Mouse (Mus musculus) bone marrow macrophage, adult 2 months (primary cell): ENCODE measurements at regions not wholly inside any gene's neighbourhood (a gene's known extent, or its start where the extent isn't known, plus 50 kb on each side); places are given as distances from the start of the nearest gene placed in this dataset.

Experiments used
- CTCF ChIP-seq: IDR thresholded peaks from 2 replicates; pipeline ENCODE4 v1.5.1; 2012; ENCODE audit warnings: low read depth, mild to moderate bottlenecking, low read length, moderate library complexity
- POLR2A ChIP-seq: IDR thresholded peaks from 2 replicates; pipeline ENCODE4 v1.6.1; 2012; ENCODE audit warnings: mild to moderate bottlenecking, low read depth, low read length, borderline replicate concordance

DNA sequence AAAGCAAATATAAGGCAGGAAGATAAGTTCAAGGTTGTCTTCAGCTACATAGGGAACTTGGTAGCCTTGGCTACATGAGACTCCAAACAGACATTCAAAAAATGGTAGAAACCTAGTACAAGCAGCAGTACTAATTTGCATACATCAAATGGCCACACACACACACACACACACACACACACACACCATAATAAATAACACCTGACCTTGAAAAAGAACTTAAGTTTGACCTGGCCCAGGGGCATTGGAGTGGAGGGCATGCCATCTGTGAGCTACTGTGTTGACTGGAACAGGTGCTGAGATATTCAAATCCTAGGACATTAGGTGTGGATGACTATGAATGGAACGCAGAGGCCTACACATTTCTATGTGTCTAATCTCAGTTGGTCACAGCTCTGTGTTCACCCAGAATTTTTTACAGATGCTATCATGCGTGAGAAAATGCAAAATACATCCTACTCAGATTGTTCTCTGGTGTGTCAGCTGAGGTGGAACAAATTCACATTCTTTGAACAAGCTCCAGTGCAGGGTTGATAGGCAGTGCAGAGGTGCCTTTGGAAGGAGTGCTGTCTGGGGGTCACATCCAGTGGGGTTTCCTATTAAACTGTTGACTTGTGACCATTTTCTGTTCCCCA lies 240.4 kb upstream of the Eef2kmt start:
- TF ChIP-seq CTCF (no peak), POLR2A (no peak)
